Mouse (Mus musculus) thymus, adult 2 months (tissue): ENCODE measurements around the gene Slc1a2. TPM values are rescaled to one million over a fixed set of nuclear protein-coding genes. Genes with fewer than 3 reads are reported as not detected.

Experiments
- DNase-seq: peaks from one replicate; pipeline ENCODE4 v3.0.0; 2021
- H3K27ac ChIP-seq: fragments of 200-500 bp; 2 replicates; pipeline ENCODE4 v1.5.1; 2012; ENCODE audit warnings: low read length, control low read depth; ENCODE audit not compliant: control insufficient read depth, insufficient read depth
- H3K27me3 ChIP-seq: fragments of 200-500 bp; 2 replicates; pipeline ENCODE4 v1.6.1; 2012; ENCODE audit warnings: mild to moderate bottlenecking, low read length, moderate library complexity, mixed read lengths; ENCODE audit not compliant: control insufficient read depth, insufficient read depth
- H3K36me3 ChIP-seq: fragments of 200-500 bp; 2 replicates; pipeline ENCODE4 v1.6.1; 2012; ENCODE audit warnings: mild to moderate bottlenecking, low read length, moderate library complexity; ENCODE audit not compliant: control insufficient read depth, insufficient read depth
- H3K4me1 ChIP-seq: fragments of 200-500 bp; replicated peaks from 2 replicates; pipeline ENCODE4 v1.6.1; 2012; ENCODE audit warnings: low read length; ENCODE audit not compliant: control insufficient read depth, insufficient read depth
- H3K4me3 ChIP-seq: fragments of 200-500 bp; 2 replicates; pipeline ENCODE4 v1.5.1; 2012; ENCODE audit warnings: mild to moderate bottlenecking, low read length, control low read depth, moderate library complexity; ENCODE audit not compliant: control insufficient read depth, insufficient read depth
- CTCF ChIP-seq: fragments of 200-500 bp; IDR thresholded peaks from 2 replicates; pipeline ENCODE4 v1.5.1; 2012; ENCODE audit warnings: mild to moderate bottlenecking, control low read depth, low read length, moderate library complexity, borderline replicate concordance; ENCODE audit not compliant: control insufficient read depth, poor library complexity, insufficient read depth; ENCODE audit errors: extremely low read depth
- POLR2A ChIP-seq: fragments of 200-500 bp; IDR thresholded peaks from 2 replicates; pipeline ENCODE4 v1.6.1; 2012; ENCODE audit warnings: mild to moderate bottlenecking, low read length, control low read depth, moderate library complexity; ENCODE audit not compliant: control insufficient read depth, poor library complexity, insufficient read depth; ENCODE audit errors: extremely low read depth
- WGBS: fragments of 180-500 bp; shearing (Covaris S2); methylation state at CpG from one replicate; pipeline ENCODE4 v1.1.7; 2018; 5-methylcytosine and 5-hydroxymethylcytosine counted together
- polyA plus RNA-seq: library from polyadenylated mRNA; depleted of rRNA; stranded (reverse); fragments of >200 nt; gene quantifications from 2 replicates; pipeline ENCODE4 v1.2.3, GENCODE M21; 2012; rRNA removed

The Slc1a2 gene
- polyA plus RNA-seq, 1 experiment = 1.5 TPM

- TF ChIP-seq CTCF = no peak
- no peak for TF ChIP-seq POLR2A
- DNase-seq = no peak
- Histone ChIP-seq H3K4me3 (no peak overlapping the region), H3K4me1 (no peaks in the 10 kb centered on the region), H3K27ac (no peak overlapping the region), H3K36me3 (no peaks in the 10 kb centered on the region), H3K27me3 (no peaks in the 10 kb centered on the region)
- WGBS = 96% methylated on average over 7 of the region's 7 CpGs
These were observed 179.7 kb downstream of the Slc1a2 start for GRCm38 (mm10) chr2:102838179-102838578.

Other genes starting within 250 kb of the Slc1a2 start
- gene Fjx1, start 206.2 kb upstream of the Slc1a2 start, polyA plus RNA-seq = 2.0 TPM in 2 replicates
- gene Pamr1, start 108.6 kb upstream of the Slc1a2 start, polyA plus RNA-seq = 1.9 and 2.3 TPM in 2 replicates
- 17.8 and 19.3 TPM in 2 replicates for gene Cd44, start 243.0 kb downstream of the Slc1a2 start, polyA plus RNA-seq